Mouse (Mus musculus) mature B cell (primary cell): ENCODE data around the gene Ccdc138.
"Not testable (repeated sequence)": the region's sequence is repeated elsewhere in the genome, so short reads cannot be mapped to it uniquely, and the experiment has no call there.

Experiments used
- in situ Hi-C: fragments of 300-500 bp; cut with MboI; formaldehyde crosslinking; loops from 2 replicates; pipeline ENCODE4 v1.14.3; 2019

Ccdc138 gene

GRCm38 (mm10) chr10:58497320-58498284 is at the start of gene Ccdc138:
Ccdc138 (plus strand) TSS chr10:58497948.
- in situ Hi-C loops, result no loop called here

- in situ Hi-C loops, result no loop called here
These were observed 46.2 kb upstream of the Ccdc138 start for GRCm38 (mm10) chr10:58451575-58451974.

- in situ Hi-C loops, result no loop called here
These were observed 45.6 kb upstream of the Ccdc138 start for GRCm38 (mm10) chr10:58452185-58452584.

DNA sequence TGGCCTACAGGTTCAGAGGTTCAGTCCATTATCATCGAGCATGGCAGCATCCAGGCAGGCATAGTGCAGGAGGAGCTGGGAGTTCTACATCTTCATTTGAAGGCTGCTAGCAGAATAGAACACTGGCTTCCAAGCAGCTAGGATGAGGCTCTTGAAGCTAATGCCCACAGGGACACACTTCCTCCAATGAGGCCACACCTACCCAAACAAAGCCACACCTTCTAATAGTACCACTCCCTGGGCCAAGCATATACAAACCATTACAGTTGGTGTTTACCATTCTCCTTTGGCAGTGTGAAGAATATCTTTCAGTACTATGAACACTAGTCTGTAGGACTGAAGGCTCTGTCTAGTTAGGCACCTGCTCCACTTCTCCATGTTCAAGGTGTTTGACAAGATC is 37.9 kb upstream of the Ccdc138 start:
- in situ Hi-C loops, result no loop called here

DNA sequence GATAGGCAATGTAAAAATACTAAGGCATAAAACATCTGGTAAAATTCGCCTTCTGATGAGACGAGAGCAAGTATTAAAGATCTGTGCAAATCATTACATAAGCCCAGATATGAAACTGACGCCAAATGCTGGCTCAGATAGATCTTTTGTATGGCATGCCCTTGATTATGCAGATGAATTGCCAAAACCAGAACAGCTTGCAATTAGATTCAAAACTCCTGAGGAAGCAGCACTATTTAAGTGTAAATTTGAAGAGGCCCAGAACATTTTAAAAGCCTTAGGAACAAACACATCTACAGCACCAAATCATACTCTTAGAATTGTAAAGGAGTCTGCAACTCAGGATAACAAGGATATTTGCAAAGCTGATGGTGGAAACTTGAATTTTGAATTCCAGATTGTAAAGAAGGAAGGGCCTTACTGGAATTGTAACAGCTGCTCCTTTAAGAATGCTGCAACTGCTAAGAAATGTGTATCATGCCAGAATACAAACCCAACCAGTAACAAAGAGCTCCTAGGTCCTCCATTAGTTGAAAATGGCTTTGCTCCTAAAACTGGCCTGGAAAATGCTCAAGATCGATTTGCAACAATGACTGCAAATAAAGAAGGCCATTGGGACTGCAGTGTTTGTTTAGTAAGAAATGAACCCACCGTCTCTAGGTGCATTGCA is 20.5 kb upstream of the Ccdc138 start:
- in situ Hi-C loops, result no loop called here

DNA sequence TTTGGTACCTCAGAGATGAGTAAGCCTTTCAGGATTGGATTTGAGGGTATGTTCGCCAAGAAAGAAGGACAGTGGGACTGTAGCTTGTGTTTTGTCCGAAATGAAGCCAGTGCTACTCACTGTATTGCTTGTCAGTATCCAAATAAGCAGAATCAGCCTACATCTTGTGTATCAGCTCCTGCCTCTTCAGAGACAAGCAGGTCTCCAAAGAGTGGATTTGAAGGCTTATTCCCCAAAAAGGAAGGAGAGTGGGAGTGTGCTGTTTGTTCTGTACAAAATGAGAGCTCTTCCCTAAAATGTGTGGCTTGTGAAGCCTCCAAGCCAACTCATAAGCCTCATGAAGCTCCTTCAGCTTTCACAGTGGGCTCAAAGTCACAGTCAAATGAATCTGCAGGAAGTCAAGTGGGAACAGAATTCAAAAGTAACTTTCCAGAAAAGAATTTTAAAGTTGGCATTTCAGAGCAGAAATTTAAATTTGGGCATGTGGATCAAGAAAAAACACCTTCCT is 19.6 kb upstream of the Ccdc138 start:
- in situ Hi-C loops, result no loop called here

- in situ Hi-C loops, result no loop called here
These were observed 17.7 kb upstream of the Ccdc138 start for GRCm38 (mm10) chr10:58479954-58480490.

DNA sequence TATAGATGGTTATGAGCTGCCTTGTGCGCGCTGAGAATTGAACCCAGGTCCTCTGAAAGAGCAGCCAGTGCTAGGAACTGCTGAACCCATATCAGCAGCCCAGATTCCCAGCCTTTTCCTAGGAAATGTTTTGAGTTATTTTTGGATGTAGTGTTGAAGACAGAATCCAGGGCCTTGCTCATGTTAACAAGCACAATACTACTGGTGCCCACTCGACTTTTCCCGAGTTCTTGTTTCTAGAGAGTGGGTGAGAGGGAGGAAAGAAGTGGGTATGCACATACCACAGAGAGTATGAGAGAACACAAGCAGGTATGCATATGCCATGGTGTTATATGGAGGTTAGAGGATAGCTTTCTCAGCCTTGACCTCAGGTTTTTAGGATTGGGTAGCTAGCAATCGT is 6.7 kb upstream of the Ccdc138 start:
- in situ Hi-C loops, result no loop called here

DNA sequence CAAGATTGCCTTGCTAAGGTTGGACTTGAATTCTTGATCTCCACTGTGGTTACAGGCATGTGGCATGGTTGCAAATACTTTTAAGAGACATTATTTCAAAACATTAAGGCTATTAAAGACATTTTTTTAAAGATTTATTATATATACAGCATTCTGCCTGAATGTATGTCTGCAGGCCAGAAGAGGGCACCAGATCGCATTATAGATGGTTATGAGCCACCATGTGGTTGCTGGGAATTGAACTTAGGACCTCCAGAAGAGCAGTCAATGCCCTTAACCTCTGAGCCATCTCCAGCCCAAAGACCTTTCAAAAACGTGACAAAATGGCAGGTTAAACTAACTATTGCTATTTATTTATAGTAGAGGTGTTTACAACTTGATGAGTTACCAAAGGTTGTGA is 2.1 kb upstream of the Ccdc138 start:
- in situ Hi-C loops, result no loop called here

DNA sequence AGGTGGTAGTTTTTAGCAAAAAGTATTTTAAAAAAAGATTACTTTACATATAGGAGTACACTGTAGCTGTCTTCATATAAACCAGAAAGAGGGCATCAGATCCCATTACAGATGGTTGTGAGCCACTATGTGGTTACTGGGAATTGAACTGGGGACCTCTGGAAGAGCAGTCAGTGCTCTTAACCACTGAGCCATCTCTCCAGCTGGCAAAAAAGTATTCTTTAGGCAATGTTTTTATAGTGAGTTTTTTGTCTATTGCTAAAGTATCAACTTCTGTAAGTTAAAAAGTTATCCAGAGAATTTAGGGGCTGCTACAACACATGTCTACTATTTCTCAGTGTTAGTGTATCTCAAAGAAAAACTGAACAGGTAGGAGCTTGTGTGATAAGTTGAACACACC is 1.0 kb upstream of the Ccdc138 start:
- in situ Hi-C loops, result no loop called here

GRCm38 (mm10) chr10:58498516-58498915 is 768 bp downstream of the Ccdc138 start:
- in situ Hi-C loops, result no loop called here

DNA sequence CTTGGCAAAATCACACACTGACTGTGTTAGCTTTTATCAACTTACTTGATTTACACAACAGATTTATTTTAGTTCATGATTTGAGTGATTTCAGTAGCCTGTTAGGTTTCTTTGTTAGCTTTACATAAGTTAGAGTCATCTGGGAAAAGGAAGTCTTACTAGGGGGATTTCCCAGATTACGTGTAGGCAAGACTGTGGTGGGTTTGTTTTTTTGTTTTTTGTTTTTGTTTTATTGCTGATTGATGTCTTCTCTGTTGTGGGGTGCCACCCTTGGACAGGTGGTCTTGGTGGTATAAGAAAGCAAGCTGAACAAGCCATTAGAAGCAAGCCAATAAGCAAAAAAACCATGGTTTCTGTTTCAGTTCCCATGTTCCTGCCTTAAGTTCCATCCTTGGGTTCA is 31.6 kb downstream of the Ccdc138 start:
- in situ Hi-C loops, result no loop called here

GRCm38 (mm10) chr10:58530896-58531790 is 33.4 kb downstream of the Ccdc138 start:
- in situ Hi-C loops, result no loop called here

DNA sequence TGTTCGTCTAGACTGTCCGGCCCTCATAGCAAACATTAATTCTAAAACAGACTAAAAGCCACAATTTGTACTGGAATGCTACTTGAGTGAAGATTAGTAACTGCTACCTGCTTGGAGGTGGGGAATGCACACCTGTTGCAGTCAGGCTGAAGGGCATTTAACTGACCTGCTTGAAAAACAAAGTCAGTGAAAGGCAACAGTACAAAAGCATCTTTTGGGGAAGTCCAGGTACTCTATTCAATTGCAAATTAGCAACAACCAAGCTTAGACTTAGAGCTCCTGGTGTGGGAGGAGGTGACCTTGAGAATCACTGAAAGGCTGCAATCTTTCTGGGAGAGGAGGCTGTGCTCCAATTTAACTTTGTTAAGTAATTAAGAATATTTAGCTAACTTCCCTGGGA is 34.4 kb downstream of the Ccdc138 start:
- in situ Hi-C loops, result no loop called here

GRCm38 (mm10) chr10:58536276-58536675 is 38.5 kb downstream of the Ccdc138 start:
- in situ Hi-C loops, result not testable (repeated sequence)

DNA sequence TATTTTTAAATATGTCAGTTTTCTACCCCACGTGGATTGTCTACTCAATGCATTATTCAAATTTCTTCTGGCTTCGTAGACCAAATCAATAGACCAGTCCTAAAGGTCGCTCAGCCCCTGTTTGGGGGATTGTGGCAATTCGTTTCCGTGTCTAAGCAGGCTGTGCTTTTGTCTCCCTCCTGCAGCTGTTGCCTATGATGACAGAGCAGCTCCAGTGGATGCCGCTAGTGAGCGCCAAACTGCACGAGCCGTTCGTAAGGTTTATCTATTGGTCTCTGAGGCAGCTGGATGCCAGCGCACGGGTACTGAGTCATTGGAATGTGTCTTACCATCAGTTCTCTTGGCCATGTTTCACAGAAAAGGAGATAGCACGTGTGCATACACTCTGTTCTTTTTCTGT is 42.9 kb downstream of the Ccdc138 start:
- in situ Hi-C loops, result no loop called here

GRCm38 (mm10) chr10:58548739-58549138 is 51.0 kb downstream of the Ccdc138 start:
- in situ Hi-C loops, result no loop called here

DNA sequence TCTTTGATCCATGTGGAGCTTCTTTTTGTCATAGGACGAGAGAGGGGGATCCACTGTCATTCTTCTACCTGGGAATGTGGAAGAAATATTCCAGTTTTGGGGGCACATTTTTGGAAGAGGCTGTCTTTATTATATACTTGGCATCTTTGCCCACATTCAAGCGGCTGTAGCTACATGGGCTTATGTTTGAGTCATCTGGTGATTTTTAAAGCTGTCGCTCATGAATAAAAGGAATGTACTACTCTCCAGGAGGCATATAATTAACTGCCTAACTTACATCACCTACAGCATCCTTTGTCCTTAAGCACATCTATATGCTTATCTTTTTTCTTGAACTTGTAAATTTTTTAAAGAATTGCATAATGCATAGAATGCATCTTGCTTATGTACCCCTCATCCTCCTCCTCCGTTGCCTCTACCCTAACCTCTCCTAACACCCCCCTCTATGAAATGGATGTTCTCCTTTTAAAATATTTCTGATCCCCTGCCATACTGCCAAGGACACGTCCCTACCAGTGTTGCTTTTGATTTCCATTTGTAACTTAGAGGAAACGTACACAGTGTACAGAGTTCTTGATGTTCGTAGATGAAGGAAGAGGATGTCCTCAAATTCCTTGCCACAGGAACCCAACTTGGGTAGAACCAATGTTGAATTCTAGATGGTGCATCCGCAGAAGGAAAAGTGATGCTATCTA is 57.1 kb downstream of the Ccdc138 start:
- in situ Hi-C loops, result no loop called here

- in situ Hi-C loops, result no loop called here
These were observed 61.4 kb downstream of the Ccdc138 start for GRCm38 (mm10) chr10:58559098-58559497.

DNA sequence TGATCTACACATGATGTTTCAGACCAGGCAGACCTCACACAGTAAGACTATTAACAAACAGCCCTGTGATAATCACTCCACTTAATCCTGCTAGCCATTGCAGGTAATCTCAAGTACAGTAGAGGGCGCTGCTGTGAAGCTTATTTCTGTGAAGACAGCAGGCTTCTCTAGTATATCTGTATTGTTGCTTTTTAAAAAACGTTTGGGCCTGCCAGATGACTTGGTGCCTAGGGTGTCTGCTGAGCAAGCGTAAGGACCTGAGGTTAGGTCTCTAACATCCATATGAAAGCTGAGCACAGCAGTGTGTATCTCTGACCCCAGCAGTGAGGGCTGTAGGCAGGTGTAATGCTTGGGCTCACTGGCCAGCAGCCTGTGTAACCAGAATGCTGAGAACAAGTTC is 62.2 kb downstream of the Ccdc138 start:
- in situ Hi-C loops, result no loop called here

DNA sequence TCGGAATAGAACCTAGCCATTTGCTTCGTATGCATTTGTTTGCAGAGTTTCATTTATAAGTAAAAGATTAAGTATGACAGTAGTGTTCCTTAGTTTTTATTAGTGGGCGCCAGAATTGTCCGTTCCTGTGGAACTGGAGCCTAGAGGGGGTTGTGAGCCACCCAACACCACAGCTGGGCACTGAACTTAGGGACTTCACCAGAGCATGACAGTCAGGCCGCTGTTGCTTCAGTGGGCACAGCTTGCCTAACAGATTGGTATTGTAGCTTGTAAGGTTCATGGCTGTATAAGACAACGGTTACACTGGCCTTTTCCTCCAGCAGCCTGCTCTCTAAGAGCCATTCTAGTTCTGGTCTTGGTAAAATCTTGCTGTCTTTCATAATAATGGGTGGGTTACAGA is 62.8 kb downstream of the Ccdc138 start:
- in situ Hi-C loops, result no loop called here
